Mouse (Mus musculus): Measurements from ENCODE around the gene Dbil5.

DNA sequence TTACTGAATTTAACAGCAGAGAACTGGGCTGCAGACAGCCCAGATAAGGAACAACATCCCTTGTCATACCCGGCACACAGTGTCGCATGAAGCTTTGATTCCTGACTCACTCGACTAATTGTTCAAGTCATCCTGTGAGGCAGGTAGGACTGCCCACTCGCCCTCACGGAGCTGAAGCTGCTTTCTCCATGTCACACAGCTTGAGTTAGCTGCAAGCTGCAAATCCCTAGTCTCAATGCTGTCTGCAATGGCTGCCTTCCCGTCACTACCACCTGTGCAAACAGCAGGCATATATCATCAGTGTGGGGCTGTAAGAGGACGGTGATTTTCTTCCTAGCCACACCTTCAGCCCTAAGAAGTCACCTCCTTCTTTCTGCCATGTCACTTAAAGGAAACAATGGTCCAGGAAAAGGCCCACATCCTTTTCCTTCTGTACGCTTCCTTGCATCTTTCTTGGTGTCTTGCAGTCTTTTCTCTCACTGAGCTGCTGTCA is 20.4 kb upstream of the Dbil5 start:
- TF ChIP-seq CTCF (IDR thresholded peaks at IDR 0.05; ENCODE audit: extremely low read depth, insufficient read depth, insufficient read length, insufficient replicate concordance) (no peak), POLR2A (IDR thresholded peaks at IDR 0.05; ENCODE audit: low read depth, low read length) (no peak)
